Mouse (Mus musculus): Measurements from ENCODE around the gene Ano7. TPM values are rescaled to one million over a fixed set of nuclear protein-coding genes. Genes with fewer than 3 reads are reported as not detected.

Ano7 gene
- polyA plus RNA-seq (2015; fragmentation: Nextera tagmentation; extraction: Ambion mirVana) = 0.14 and 0.19 TPM in 2 replicates

GRCm38 (mm10) chr1:93373665-93374064, at the start of gene Ano7:
Gene Ano7, plus strand, starts transcription at chr1:93373930.
- H3K4me2 ChIP-seq (ENCODE audit: low read depth, low read length) = no peak within 1 kb of the TSS
- H3K27me3 ChIP-seq (ENCODE audit: control insufficient read depth, insufficient read depth, low read depth, low read length) = no peaks in the 10 kb centered on the region
- H3K27ac ChIP-seq (ENCODE audit: low read length) = no peak within 1 kb of the TSS
- H3K9me3 ChIP-seq (ENCODE audit: control insufficient read depth, low read length) = no peaks in the 10 kb centered on the region
- 60% methylated on average over 4 of the region's 4 CpGs for WGBS
- H3K9ac ChIP-seq (ENCODE audit: low read length) = no peak within 1 kb of the TSS
- H3K4me1 ChIP-seq (replicated peaks; ENCODE audit: control insufficient read depth, insufficient read depth, low read length) = no peaks in the 10 kb centered on the region
- H3K36me3 ChIP-seq (ENCODE audit: control insufficient read depth, insufficient read depth, low read length) = no peaks in the 10 kb centered on the region
- no peak within 1 kb of the TSS for H3K4me3 ChIP-seq (ENCODE audit: low read length)
- ATAC-seq (ENCODE audit: low read depth) = no peak

GRCm38 (mm10) chr1:93323973-93324372, 49.8 kb upstream of the Ano7 start:
- Histone ChIP-seq H3K4me3 (ENCODE audit: low read length) (no peak overlapping the region), H3K4me1 (replicated peaks; ENCODE audit: control insufficient read depth, insufficient read depth, low read length) (no peaks in the 10 kb centered on the region), H3K36me3 (ENCODE audit: control insufficient read depth, insufficient read depth, low read length) (peaks cover 38% of the 10 kb centered on the region), H3K9ac (ENCODE audit: low read length) (no peak overlapping the region), H3K4me2 (ENCODE audit: low read depth, low read length) (no peak overlapping the region), H3K27me3 (ENCODE audit: control insufficient read depth, insufficient read depth, low read depth, low read length) (no peaks in the 10 kb centered on the region), H3K9me3 (ENCODE audit: control insufficient read depth, low read length) (no peaks in the 10 kb centered on the region), H3K27ac (ENCODE audit: low read length) (no peak overlapping the region)
- ATAC-seq (ENCODE audit: low read depth) = no peak
- WGBS = 93% methylated on average over 6 of the region's 6 CpGs

- no peak overlapping the region for H3K4me3 ChIP-seq (ENCODE audit: low read length)
- peaks cover 20% of the 10 kb centered on the region for H3K36me3 ChIP-seq (ENCODE audit: control insufficient read depth, insufficient read depth, low read length)
- 80% methylated on average over 3 of the region's 3 CpGs for WGBS
- no peaks in the 10 kb centered on the region for H3K4me1 ChIP-seq (replicated peaks; ENCODE audit: control insufficient read depth, insufficient read depth, low read length)
- H3K9me3 ChIP-seq (ENCODE audit: control insufficient read depth, low read length) = no peaks in the 10 kb centered on the region
- no peaks in the 10 kb centered on the region for H3K27me3 ChIP-seq (ENCODE audit: control insufficient read depth, insufficient read depth, low read depth, low read length)
- no peak overlapping the region for H3K27ac ChIP-seq (ENCODE audit: low read length)
- H3K4me2 ChIP-seq (ENCODE audit: low read depth, low read length) = no peak overlapping the region
- H3K9ac ChIP-seq (ENCODE audit: low read length) = no peak overlapping the region
- ATAC-seq (ENCODE audit: low read depth) = no peak
Measured at GRCm38 (mm10) chr1:93326446-93326845, 47.3 kb upstream of the Ano7 start.

GRCm38 (mm10) chr1:93334621-93335020, 39.1 kb upstream of the Ano7 start:
- Histone ChIP-seq H3K9ac (ENCODE audit: low read length) (no peak overlapping the region), H3K4me1 (replicated peaks; ENCODE audit: control insufficient read depth, insufficient read depth, low read length) (no peaks in the 10 kb centered on the region), H3K9me3 (ENCODE audit: control insufficient read depth, low read length) (no peaks in the 10 kb centered on the region), H3K4me3 (ENCODE audit: low read length) (no peak overlapping the region), H3K36me3 (ENCODE audit: control insufficient read depth, insufficient read depth, low read length) (0 out of 2 replicates have a peak, but pooled peaks cover 2% of the 10 kb centered on the region), H3K27me3 (ENCODE audit: control insufficient read depth, insufficient read depth, low read depth, low read length) (no peaks in the 10 kb centered on the region), H3K4me2 (ENCODE audit: low read depth, low read length) (no peak overlapping the region), H3K27ac (ENCODE audit: low read length) (no peak overlapping the region)
- no peak for ATAC-seq (ENCODE audit: low read depth)
- WGBS = 72% methylated on average over 2 of the region's 2 CpGs

GRCm38 (mm10) chr1:93342648-93343503, 30.9 kb upstream of the Ano7 start, which contains the start of the genes Ppp1r7 and Pask:
Gene Ppp1r7, plus strand, starts transcription at chr1:93342854.
Gene Pask, minus strand, starts transcription at chr1:93343482.
- peaks cover 16% of the 10 kb centered on the region for H3K4me1 ChIP-seq (replicated peaks; ENCODE audit: control insufficient read depth, insufficient read depth, low read length)
- H3K9me3 ChIP-seq (ENCODE audit: control insufficient read depth, low read length) = no peaks in the 10 kb centered on the region
- H3K9ac ChIP-seq (ENCODE audit: low read length) = peak within 1 kb of the TSS; percentile 92
- H3K36me3 ChIP-seq (ENCODE audit: control insufficient read depth, insufficient read depth, low read length) = peaks cover 9% of the 10 kb centered on the region
- H3K4me3 ChIP-seq (ENCODE audit: low read length) = peak within 1 kb of the TSS; percentile 98
- H3K27me3 ChIP-seq (ENCODE audit: control insufficient read depth, insufficient read depth, low read depth, low read length) = no peaks in the 10 kb centered on the region
- peak within 1 kb of the TSS; percentile 27; the same call in 1 of the 2 replicates for H3K27ac ChIP-seq (ENCODE audit: low read length)
- peak; percentile 98 for ATAC-seq (ENCODE audit: low read depth)
- H3K4me2 ChIP-seq (ENCODE audit: low read depth, low read length) = peak within 1 kb of the TSS; percentile 90
- WGBS = 0% methylated on average over 63 of the region's 63 CpGs

- Histone ChIP-seq H3K27ac (ENCODE audit: low read length) (peak overlapping the region; percentile 27; the same call in 1 of the 2 replicates), H3K4me2 (ENCODE audit: low read depth, low read length) (peak overlapping the region; percentile 90), H3K4me3 (ENCODE audit: low read length) (peak overlapping the region; percentile 98), H3K4me1 (replicated peaks; ENCODE audit: control insufficient read depth, insufficient read depth, low read length) (peaks cover 16% of the 10 kb centered on the region), H3K9ac (ENCODE audit: low read length) (peak overlapping the region; percentile 92), H3K9me3 (ENCODE audit: control insufficient read depth, low read length) (no peaks in the 10 kb centered on the region), H3K27me3 (ENCODE audit: control insufficient read depth, insufficient read depth, low read depth, low read length) (no peaks in the 10 kb centered on the region), H3K36me3 (ENCODE audit: control insufficient read depth, insufficient read depth, low read length) (peaks cover 9% of the 10 kb centered on the region)
- WGBS = under 1% methylated on average over 39 of the region's 39 CpGs
- ATAC-seq (ENCODE audit: low read depth) = peak; percentile 97
Measured at GRCm38 (mm10) chr1:93343504-93344047, 30.2 kb upstream of the Ano7 start.

- Histone ChIP-seq H3K9me3 (ENCODE audit: control insufficient read depth, low read length) (no peaks in the 10 kb centered on the region), H3K4me3 (ENCODE audit: low read length) (no peak overlapping the region), H3K4me1 (replicated peaks; ENCODE audit: control insufficient read depth, insufficient read depth, low read length) (peaks cover 7% of the 10 kb centered on the region), H3K36me3 (ENCODE audit: control insufficient read depth, insufficient read depth, low read length) (peaks cover 21% of the 10 kb centered on the region), H3K27me3 (ENCODE audit: control insufficient read depth, insufficient read depth, low read depth, low read length) (no peaks in the 10 kb centered on the region), H3K4me2 (ENCODE audit: low read depth, low read length) (no peak overlapping the region), H3K27ac (ENCODE audit: low read length) (no peak overlapping the region), H3K9ac (ENCODE audit: low read length) (no peak overlapping the region)
- ATAC-seq (ENCODE audit: low read depth) = no peak
- 79% methylated on average over 5 of the region's 5 CpGs for WGBS
Measured at GRCm38 (mm10) chr1:93347176-93347575, 26.6 kb upstream of the Ano7 start.

- no peak for ATAC-seq (ENCODE audit: low read depth)
- Histone ChIP-seq H3K4me3 (ENCODE audit: low read length) (no peak overlapping the region), H3K4me2 (ENCODE audit: low read depth, low read length) (no peak overlapping the region), H3K9me3 (ENCODE audit: control insufficient read depth, low read length) (no peaks in the 10 kb centered on the region), H3K27me3 (ENCODE audit: control insufficient read depth, insufficient read depth, low read depth, low read length) (no peaks in the 10 kb centered on the region), H3K36me3 (ENCODE audit: control insufficient read depth, insufficient read depth, low read length) (peaks cover 39% of the 10 kb centered on the region), H3K4me1 (replicated peaks; ENCODE audit: control insufficient read depth, insufficient read depth, low read length) (peaks cover under 1% of the 10 kb centered on the region), H3K27ac (ENCODE audit: low read length) (no peak overlapping the region), H3K9ac (ENCODE audit: low read length) (no peak overlapping the region)
- WGBS = 82% methylated on average over 4 of the region's 4 CpGs
Measured at GRCm38 (mm10) chr1:93349701-93350100, 24.0 kb upstream of the Ano7 start.

GRCm38 (mm10) chr1:93352724-93353123, 21.0 kb upstream of the Ano7 start:
- H3K9me3 ChIP-seq (ENCODE audit: control insufficient read depth, low read length) = no peaks in the 10 kb centered on the region
- no peak overlapping the region for H3K9ac ChIP-seq (ENCODE audit: low read length)
- ATAC-seq (ENCODE audit: low read depth) = no peak
- H3K27ac ChIP-seq (ENCODE audit: low read length) = no peak overlapping the region
- no peak overlapping the region for H3K4me2 ChIP-seq (ENCODE audit: low read depth, low read length)
- no peaks in the 10 kb centered on the region for H3K4me1 ChIP-seq (replicated peaks; ENCODE audit: control insufficient read depth, insufficient read depth, low read length)
- no peaks in the 10 kb centered on the region for H3K27me3 ChIP-seq (ENCODE audit: control insufficient read depth, insufficient read depth, low read depth, low read length)
- WGBS = 87% methylated on average over 2 of the region's 2 CpGs
- H3K36me3 ChIP-seq (ENCODE audit: control insufficient read depth, insufficient read depth, low read length) = peaks cover 36% of the 10 kb centered on the region
- H3K4me3 ChIP-seq (ENCODE audit: low read length) = no peak overlapping the region

All from lung, embryonic 16.5 days (tissue).